Mouse (Mus musculus): ENCODE measurements around the gene Sspo. TPM values are rescaled to one million over a fixed set of nuclear protein-coding genes. Genes with fewer than 3 reads are reported as not detected.

Gene Sspo
- polyA plus RNA-seq, 1 experiment from 2014 or later: 0.20 TPM

DNA sequence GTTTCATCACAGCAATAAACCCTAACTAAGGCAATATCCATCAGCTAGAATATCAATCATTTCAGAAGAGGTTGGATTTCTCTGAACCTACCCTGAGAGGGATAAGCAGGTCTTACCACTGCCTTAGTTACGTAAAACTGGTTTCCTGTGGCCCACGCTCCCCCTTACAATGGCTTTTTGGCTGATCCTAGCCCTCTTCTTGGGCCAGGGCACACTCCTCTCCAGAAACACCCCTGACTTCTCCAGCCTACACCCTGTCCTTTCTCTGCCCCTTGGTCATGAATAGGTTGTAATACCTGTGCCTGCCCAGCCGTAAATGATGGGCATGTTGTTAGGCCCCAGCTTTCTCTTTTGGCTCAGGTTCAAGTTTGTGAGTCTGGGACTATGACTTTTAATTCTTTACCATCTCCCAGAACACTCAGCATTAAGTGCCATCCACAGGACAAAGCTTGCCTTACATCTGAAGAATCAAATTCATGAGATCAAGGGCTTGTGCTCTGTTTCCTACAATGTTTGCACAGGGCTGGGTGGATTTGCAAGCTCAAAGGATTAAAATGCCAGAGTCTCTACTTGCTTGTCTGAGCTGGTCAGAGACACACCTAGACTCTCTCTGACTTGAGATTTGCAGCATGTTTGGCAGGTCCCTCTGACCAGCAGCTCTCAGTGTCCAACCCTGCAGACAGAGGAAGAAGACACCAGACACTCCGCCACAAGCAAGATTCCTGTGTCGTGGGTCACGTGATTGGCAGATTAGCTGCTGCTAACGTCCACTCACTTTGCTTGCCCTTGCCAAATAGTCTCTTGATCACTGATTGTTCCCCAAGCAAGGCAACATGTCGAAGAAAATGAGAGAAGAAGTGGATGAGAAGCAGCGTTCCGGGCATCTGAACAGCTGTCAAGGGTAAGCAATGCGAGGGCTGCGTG lies 14.9 kb upstream of the Sspo start:
- no peak overlapping the region for H3K27ac ChIP-seq
- 70% methylated on average over 12 of the region's 12 CpGs for WGBS

DNA sequence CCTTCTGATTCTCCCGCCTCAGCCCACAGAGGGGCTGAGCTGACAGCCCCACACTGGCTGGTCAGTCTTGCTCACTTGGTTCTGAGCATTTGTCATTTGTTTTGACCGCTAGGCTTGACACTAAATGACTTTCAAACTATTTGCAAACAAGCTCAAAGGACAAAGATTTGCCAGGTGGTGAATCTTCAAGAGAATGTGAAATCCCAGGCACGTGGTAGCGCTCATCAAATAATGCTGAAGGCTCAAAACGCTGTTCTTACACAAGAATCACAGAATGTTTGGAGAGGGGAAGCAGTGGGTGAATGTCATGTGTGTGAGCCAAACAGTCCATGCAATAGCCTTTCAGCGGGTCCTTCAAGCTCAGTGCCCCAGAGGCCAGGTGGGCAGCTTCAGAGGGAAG lies 13.4 kb upstream of the Sspo start:
- Histone ChIP-seq H3K27ac (no peak overlapping the region), H3K36me3 (replicated peaks; ENCODE audit: control insufficient read depth, insufficient read depth) (peaks cover 21% of the 10 kb centered on the region), H3K4me1 (replicated peaks; ENCODE audit: control insufficient read depth, insufficient read depth, low read length) (peaks cover 11% of the 10 kb centered on the region), H3K4me2 (replicated peaks) (no peak overlapping the region), H3K9ac (no peak overlapping the region), H3K27me3 (ENCODE audit: control insufficient read depth, insufficient read depth, low read length) (peaks cover 28% of the 10 kb centered on the region), H3K4me3 (replicated peaks; ENCODE audit: low read length) (no peak overlapping the region), H3K9me3 (ENCODE audit: control insufficient read depth, low read length) (no peaks in the 10 kb centered on the region)
- DNase-seq (ENCODE audit: low spot score): no peak
- whole genome bisulfite sequencing: 65% methylated on average over 6 of the region's 6 CpGs
- no peak for ATAC-seq (ENCODE audit: low FRiP score)

More for the DNA sequence above, 14.9 kb upstream of the Sspo start:
- Histone ChIP-seq H3K4me1 (replicated peaks; ENCODE audit: control insufficient read depth, insufficient read depth, low read length) (no peaks in the 10 kb centered on the region), H3K4me2 (replicated peaks) (no peak overlapping the region), H3K4me3 (replicated peaks; ENCODE audit: low read length) (no peak overlapping the region), H3K9ac (no peak overlapping the region), H3K36me3 (replicated peaks; ENCODE audit: control insufficient read depth, insufficient read depth) (peaks cover 13% of the 10 kb centered on the region), H3K27me3 (ENCODE audit: control insufficient read depth, insufficient read depth, low read length) (peaks cover 13% of the 10 kb centered on the region), H3K9me3 (ENCODE audit: control insufficient read depth, low read length) (no peaks in the 10 kb centered on the region)
- DNase-seq (ENCODE audit: low spot score) (no peak), ATAC-seq (ENCODE audit: low FRiP score) (no peak)

DNA sequence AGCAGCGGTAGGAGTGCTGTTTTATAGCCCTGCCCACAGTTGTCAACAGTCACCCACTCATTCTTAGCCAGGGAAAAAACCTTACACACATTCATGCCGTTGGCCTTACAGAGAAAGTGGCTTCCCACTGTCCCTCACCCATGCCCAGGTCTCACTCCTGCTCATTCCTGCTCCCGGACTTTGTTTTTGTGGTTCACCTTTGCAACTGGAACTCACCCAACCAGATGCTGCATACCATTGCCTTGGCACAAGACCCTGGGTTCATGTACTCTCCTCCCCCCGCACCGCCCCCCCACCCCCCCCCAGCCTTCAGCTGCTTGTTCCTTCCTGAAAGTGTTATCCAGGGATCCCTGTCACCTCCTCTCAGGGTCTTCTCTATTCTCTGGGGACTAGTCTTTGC lies 12.9 kb upstream of the Sspo start:
- ATAC-seq (ENCODE audit: low FRiP score) (no peak), DNase-seq (ENCODE audit: low spot score) (no peak)
- Histone ChIP-seq H3K27ac (no peak overlapping the region), H3K36me3 (replicated peaks; ENCODE audit: control insufficient read depth, insufficient read depth) (peaks cover 22% of the 10 kb centered on the region), H3K4me2 (replicated peaks) (no peak overlapping the region), H3K4me1 (replicated peaks; ENCODE audit: control insufficient read depth, insufficient read depth, low read length) (peaks cover 11% of the 10 kb centered on the region), H3K9ac (no peak overlapping the region), H3K9me3 (ENCODE audit: control insufficient read depth, low read length) (no peaks in the 10 kb centered on the region), H3K27me3 (ENCODE audit: control insufficient read depth, insufficient read depth, low read length) (peaks cover 32% of the 10 kb centered on the region), H3K4me3 (replicated peaks; ENCODE audit: low read length) (no peak overlapping the region)
- 47% methylated on average over 5 of the region's 5 CpGs for WGBS

DNA sequence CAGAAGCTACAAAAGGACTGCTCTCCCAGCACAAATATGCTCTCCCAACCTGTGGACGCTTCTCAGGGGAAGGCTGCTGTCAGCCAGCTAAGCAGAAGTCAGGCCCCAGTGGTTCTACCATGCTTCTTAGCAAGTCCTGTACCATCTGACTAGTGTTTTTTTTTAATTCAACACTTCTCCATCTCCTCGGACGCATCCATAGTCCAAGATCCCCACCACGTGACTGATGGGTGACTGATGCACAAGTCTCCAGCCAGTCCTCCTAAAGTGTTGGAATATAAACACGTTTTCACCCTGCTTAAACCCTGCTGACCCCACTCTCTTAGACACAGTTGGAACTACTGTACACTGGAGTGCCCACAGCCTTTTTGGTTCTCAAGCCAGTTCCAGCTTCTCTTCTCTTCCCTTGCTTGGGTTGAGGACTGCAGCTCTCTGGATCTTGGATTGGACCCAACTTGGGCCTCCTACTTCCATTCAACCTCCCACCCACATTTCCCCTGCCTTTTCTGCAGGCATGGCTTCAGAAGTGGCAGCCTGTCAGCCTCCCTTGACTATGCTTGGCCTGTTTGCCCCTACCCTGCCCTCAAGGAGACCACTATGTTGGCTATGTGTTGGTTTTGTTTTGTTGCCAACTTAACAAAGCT lies 12.2 kb upstream of the Sspo start:
- Histone ChIP-seq H3K4me3 (replicated peaks; ENCODE audit: low read length) (no peak overlapping the region), H3K27ac (no peak overlapping the region)
- 86% methylated on average over 5 of the region's 5 CpGs for WGBS

DNA sequence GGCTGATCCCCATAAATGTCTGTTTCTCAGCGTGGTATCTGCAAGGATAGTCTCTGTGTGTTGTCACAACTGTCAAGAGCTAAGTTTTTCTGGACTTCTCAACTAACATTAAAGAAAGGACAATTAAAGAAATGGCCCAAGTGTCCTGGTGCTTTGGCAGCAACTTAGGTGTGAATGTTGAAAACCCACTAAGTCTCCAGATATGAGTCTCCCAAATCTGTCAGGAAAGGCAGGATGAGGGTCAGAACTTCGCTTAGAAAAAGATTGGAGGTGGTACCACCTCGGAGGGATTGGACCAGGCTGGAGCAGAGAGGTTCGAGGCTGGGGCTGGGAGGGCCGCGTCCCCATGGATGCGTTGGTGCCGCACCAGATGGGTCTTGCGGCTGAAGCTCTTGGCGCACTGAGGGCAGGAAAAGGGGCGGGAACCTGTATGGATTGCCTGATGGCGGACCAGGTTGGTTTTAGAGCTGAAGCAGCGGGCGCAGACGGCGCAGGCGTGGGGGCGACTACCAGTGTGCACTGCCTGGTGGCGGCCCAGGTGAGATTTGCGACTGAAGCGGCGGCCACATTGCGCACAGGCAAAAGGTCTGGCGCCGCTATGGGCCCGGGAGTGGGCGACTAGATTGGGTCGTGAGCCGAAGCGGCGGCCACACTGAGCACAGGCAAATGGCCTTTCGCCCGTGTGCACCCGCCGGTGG lies 10.2 kb upstream of the Sspo start:
- Histone ChIP-seq H3K4me2 (replicated peaks) (peak overlapping the region; percentile 46), H3K27me3 (ENCODE audit: control insufficient read depth, insufficient read depth, low read length) (peaks cover 40% of the 10 kb centered on the region)
- 33% methylated on average over 35 of the region's 35 CpGs for WGBS

More for the DNA sequence above, 12.2 kb upstream of the Sspo start:
- peaks cover 11% of the 10 kb centered on the region for H3K4me1 ChIP-seq (replicated peaks; ENCODE audit: control insufficient read depth, insufficient read depth, low read length)
- H3K4me2 ChIP-seq (replicated peaks): no peak overlapping the region
- no peaks in the 10 kb centered on the region for H3K9me3 ChIP-seq (ENCODE audit: control insufficient read depth, low read length)
- H3K27me3 ChIP-seq (ENCODE audit: control insufficient read depth, insufficient read depth, low read length): peaks cover 35% of the 10 kb centered on the region
- peaks cover 24% of the 10 kb centered on the region for H3K36me3 ChIP-seq (replicated peaks; ENCODE audit: control insufficient read depth, insufficient read depth)
- ATAC-seq (ENCODE audit: low FRiP score): no peak
- H3K9ac ChIP-seq: no peak overlapping the region
- no peak for DNase-seq (ENCODE audit: low spot score)

DNA sequence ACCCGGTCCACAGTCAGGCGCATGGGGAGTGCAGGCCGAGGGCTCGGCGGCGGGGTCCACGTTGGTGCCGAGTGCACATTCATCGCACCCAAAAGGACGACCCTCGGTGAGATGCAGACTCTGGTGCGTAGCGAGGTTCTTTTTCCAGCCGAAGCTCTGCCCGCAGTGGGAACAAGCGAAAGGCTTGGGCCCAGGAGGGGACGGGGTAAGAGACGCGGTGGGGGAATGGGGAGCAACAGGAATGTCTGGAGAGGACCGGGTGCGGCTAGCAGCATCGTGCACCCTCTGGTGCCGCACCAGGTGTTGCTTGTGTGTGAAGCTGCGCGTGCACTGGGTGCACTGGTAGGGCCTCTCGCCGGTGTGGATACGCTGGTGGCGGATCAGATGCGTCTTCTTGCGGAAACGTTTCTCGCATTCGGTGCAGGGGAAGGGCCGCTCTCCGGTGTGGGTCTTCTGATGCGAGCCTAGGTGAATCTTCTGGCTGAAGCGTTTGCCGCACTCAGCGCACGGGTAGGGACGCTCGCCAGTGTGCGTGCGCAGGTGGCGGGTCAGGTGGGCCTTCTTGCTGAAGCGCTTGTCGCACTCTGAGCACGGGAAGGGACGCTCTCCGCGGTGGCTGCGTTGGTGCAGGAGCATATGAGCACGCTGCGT lies 9.4 kb upstream of the Sspo start:
- H3K9ac ChIP-seq: peak overlapping the region; percentile 31
- DNase-seq (ENCODE audit: low spot score) (no peak), ATAC-seq (ENCODE audit: low FRiP score) (peak; percentile 19)
- peak overlapping the region; percentile 46 for H3K4me2 ChIP-seq (replicated peaks)
- H3K27me3 ChIP-seq (ENCODE audit: control insufficient read depth, insufficient read depth, low read length): peaks cover 40% of the 10 kb centered on the region
- 14% methylated on average over 55 of the region's 55 CpGs for WGBS
- H3K27ac ChIP-seq: no peak overlapping the region
- no peaks in the 10 kb centered on the region for H3K9me3 ChIP-seq (ENCODE audit: control insufficient read depth, low read length)
- peaks cover 41% of the 10 kb centered on the region for H3K36me3 ChIP-seq (replicated peaks; ENCODE audit: control insufficient read depth, insufficient read depth)
- peaks cover 16% of the 10 kb centered on the region for H3K4me1 ChIP-seq (replicated peaks; ENCODE audit: control insufficient read depth, insufficient read depth, low read length)
- peak overlapping the region; percentile 18 for H3K4me3 ChIP-seq (replicated peaks; ENCODE audit: low read length)

More for the DNA sequence above, 10.2 kb upstream of the Sspo start:
- H3K27ac ChIP-seq: no peak overlapping the region
- H3K36me3 ChIP-seq (replicated peaks; ENCODE audit: control insufficient read depth, insufficient read depth): peaks cover 41% of the 10 kb centered on the region
- H3K9me3 ChIP-seq (ENCODE audit: control insufficient read depth, low read length): no peaks in the 10 kb centered on the region
- DNase-seq (ENCODE audit: low spot score) (no peak), ATAC-seq (ENCODE audit: low FRiP score) (no peak)
- peaks cover 11% of the 10 kb centered on the region for H3K4me1 ChIP-seq (replicated peaks; ENCODE audit: control insufficient read depth, insufficient read depth, low read length)
- peak overlapping the region; percentile 18 for H3K4me3 ChIP-seq (replicated peaks; ENCODE audit: low read length)
- peak overlapping the region; percentile 20; the same call in 1 of the 2 replicates for H3K9ac ChIP-seq

DNA sequence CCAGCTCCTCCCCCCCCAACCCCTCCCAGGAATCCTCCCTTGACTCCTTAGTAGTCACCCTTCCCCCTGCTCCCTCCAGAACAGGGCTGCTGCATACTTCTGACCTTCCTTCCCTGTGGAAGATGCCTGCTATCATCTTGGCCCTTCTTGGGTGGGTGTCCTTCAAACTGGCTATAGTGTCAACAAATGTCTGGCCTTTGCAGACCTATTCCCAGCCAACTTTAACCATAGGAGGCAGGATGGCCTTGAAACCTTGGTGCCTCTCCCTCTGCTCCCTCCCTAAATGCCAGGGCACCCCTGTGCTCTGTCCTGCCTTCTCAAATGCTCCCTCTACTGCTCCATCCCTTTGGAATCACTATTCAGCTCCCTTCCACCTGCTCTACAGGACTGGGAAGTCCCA lies 8.4 kb upstream of the Sspo start:
- Histone ChIP-seq H3K4me2 (replicated peaks) (peak overlapping the region; percentile 46; the same call in 1 of the 2 replicates), H3K9ac (no peak overlapping the region), H3K9me3 (ENCODE audit: control insufficient read depth, low read length) (no peaks in the 10 kb centered on the region), H3K36me3 (replicated peaks; ENCODE audit: control insufficient read depth, insufficient read depth) (peaks cover 41% of the 10 kb centered on the region), H3K4me3 (replicated peaks; ENCODE audit: low read length) (no peak overlapping the region), H3K4me1 (replicated peaks; ENCODE audit: control insufficient read depth, insufficient read depth, low read length) (peaks cover 18% of the 10 kb centered on the region), H3K27me3 (ENCODE audit: control insufficient read depth, insufficient read depth, low read length) (peaks cover 40% of the 10 kb centered on the region), H3K27ac (no peak overlapping the region)
- DNase-seq (ENCODE audit: low spot score) (no peak), ATAC-seq (ENCODE audit: low FRiP score) (no peak)

DNA sequence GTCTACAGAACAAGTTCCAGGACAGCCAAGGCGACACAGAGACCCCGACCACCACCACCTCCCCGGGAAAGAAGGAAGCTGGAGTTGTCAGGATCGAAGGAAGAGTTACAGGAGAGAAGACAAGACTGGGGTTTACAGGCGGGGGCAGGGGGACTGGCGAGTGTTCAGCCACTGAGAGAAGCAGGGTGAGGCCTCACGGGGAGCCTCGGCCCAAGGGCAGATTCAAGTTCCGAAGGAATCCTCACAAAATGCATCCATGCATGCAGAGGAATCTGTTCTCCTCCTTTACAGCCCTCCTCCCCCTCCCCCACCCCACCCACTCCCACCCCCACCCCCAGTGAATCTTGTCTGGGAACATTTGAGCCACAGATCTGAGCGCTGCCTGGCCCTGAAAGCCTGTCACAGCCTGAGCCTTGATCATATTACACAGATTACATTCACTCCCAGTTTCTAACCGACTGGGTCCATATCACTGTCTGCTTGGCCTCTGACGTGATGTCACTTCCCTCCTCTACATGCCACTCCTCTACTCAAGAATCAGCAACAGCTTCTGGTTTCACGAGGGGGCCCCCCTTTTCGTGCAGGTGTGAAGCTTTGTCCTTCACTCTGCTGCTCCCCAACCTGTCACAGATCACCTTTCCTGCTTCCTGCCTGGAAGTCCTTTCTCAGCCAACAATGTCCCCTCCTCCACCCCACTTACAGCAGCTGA lies 7.6 kb upstream of the Sspo start:
- ATAC-seq (ENCODE audit: low FRiP score): no peak
- DNase-seq (ENCODE audit: low spot score): no peak
- Histone ChIP-seq H3K36me3 (replicated peaks; ENCODE audit: control insufficient read depth, insufficient read depth) (peaks cover 41% of the 10 kb centered on the region), H3K27ac (no peak overlapping the region), H3K9me3 (ENCODE audit: control insufficient read depth, low read length) (no peaks in the 10 kb centered on the region), H3K9ac (no peak overlapping the region; the same call in 1 of the 2 replicates), H3K4me2 (replicated peaks) (no peak overlapping the region), H3K4me1 (replicated peaks; ENCODE audit: control insufficient read depth, insufficient read depth, low read length) (peaks cover 18% of the 10 kb centered on the region), H3K27me3 (ENCODE audit: control insufficient read depth, insufficient read depth, low read length) (peaks cover 40% of the 10 kb centered on the region), H3K4me3 (replicated peaks; ENCODE audit: low read length) (no peak overlapping the region)
- 39% methylated on average over 14 of the region's 14 CpGs for WGBS
